Mouse (Mus musculus) MEL (cell line): ENCODE measurements around the gene Styk1. TPM values are rescaled to one million over a fixed set of nuclear protein-coding genes. Genes with fewer than 3 reads are reported as not detected.

Experiments used
- DNase-seq: peaks from one replicate; pipeline ENCODE4 v3.0.0; 2011; ENCODE audit warnings: low read depth, low spot score
- H3K27ac ChIP-seq: 2 replicates; pipeline ENCODE4 v1.5.1; 2012; ENCODE audit warnings: low read depth, mild to moderate bottlenecking, control low read depth, low read length, moderate library complexity; ENCODE audit not compliant: control insufficient read depth
- H3K27me3 ChIP-seq, 2 experiments: fragments of 150-350 bp in 1 of 2; sonication (generic) in 1 of 2; 2 replicates each; pipeline ENCODE4 v1.6.1; 2012; ENCODE audit warnings: low read length in 2 of 2, mild to moderate bottlenecking in 2 of 2, improper control_type of control experiment in 1 of 2, moderate library complexity in 1 of 2; ENCODE audit not compliant: insufficient read depth in 2 of 2, control insufficient read depth in 1 of 2
- H3K36me3 ChIP-seq, 2 experiments: 2 replicates each; pipeline ENCODE4 v1.6.1; 2012 to 2014; ENCODE audit warnings: low read length in 2 of 2, improper control_type of control experiment in 1 of 2, inconsistent platforms in 1 of 2, mild to moderate bottlenecking in 1 of 2; ENCODE audit not compliant: insufficient read depth in 2 of 2, control insufficient read depth in 1 of 2
- H3K4me1 ChIP-seq, 2 experiments: fragments of 150-350 bp in 1 of 2; sonication (generic) in 1 of 2; 2 replicates each; pipeline ENCODE4 v1.6.1; 2012; ENCODE audit warnings: low read length in 2 of 2, improper control_type of control experiment in 1 of 2, mild to moderate bottlenecking in 1 of 2; ENCODE audit not compliant: insufficient read depth in 2 of 2, control insufficient read depth in 1 of 2
- H3K4me3 ChIP-seq, 2 experiments: fragments of 150-350 bp in 1 of 2; sonication (generic) in 1 of 2; 2 replicates each; pipeline ENCODE4 v1.5.1; 2012; ENCODE audit warnings: low read depth in 2 of 2, low read length in 2 of 2, mild to moderate bottlenecking in 2 of 2, moderate library complexity in 2 of 2, control low read depth in 1 of 2, improper control_type of control experiment in 1 of 2; ENCODE audit not compliant: control insufficient read depth in 1 of 2, insufficient read depth in 1 of 2
- H3K79me2 ChIP-seq: 2 replicates; pipeline ENCODE4 v1.6.1; 2012; ENCODE audit warnings: mild to moderate bottlenecking, low read length, moderate library complexity; ENCODE audit not compliant: control insufficient read depth, poor library complexity, insufficient read depth
- H3K9ac ChIP-seq: 2 replicates; pipeline ENCODE4 v1.6.1; 2012; ENCODE audit warnings: low read depth, mild to moderate bottlenecking, control low read depth, low read length, moderate library complexity; ENCODE audit not compliant: control insufficient read depth, poor library complexity, severe bottlenecking
- H3K9me3 ChIP-seq: fragments of 150-350 bp; sonication (generic); replicated peaks from 2 replicates; pipeline ENCODE4 v1.6.1; 2012; ENCODE audit warnings: mild to moderate bottlenecking, low read length, improper control_type of control experiment, moderate library complexity; ENCODE audit not compliant: insufficient read depth
- BHLHE40 ChIP-seq: IDR thresholded peaks from 2 replicates; pipeline ENCODE4 v1.6.1; 2012; ENCODE audit warnings: low read depth, mild to moderate bottlenecking, inconsistent platforms, low read length, improper control_type of control experiment, borderline replicate concordance
- CHD1 ChIP-seq: IDR thresholded peaks from 2 replicates; pipeline ENCODE4 v1.6.1; 2012; ENCODE audit warnings: low read depth, mild to moderate bottlenecking, inconsistent platforms, low read length, improper control_type of control experiment
- ELF1 ChIP-seq: IDR thresholded peaks from 2 replicates; pipeline ENCODE4 v1.6.1; 2014; ENCODE audit warnings: low read depth, mild to moderate bottlenecking, inconsistent platforms, low read length, improper control_type of control experiment, moderate library complexity
- ETS1 ChIP-seq: IDR thresholded peaks from 2 replicates; pipeline ENCODE4 v1.6.1; 2012; ENCODE audit warnings: low read depth, mild to moderate bottlenecking, inconsistent platforms, low read length, improper control_type of control experiment, moderate library complexity
- JUND ChIP-seq: IDR thresholded peaks from 2 replicates; pipeline ENCODE4 v1.6.1; 2011; ENCODE audit warnings: low read depth, mild to moderate bottlenecking, improper control_type of control experiment, low read length
- KAT2A ChIP-seq: conservative IDR thresholded peaks from 2 replicates; pipeline ENCODE4 v1.6.1; 2012; ENCODE audit warnings: low read depth, low read length, improper control_type of control experiment, inconsistent platforms
- MAX ChIP-seq: IDR thresholded peaks from 2 replicates; pipeline ENCODE4 v1.6.1; 2011; ENCODE audit warnings: low read length, improper control_type of control experiment
- MEF2A ChIP-seq: IDR thresholded peaks from 2 replicates; pipeline ENCODE4 v1.6.1; 2014; ENCODE audit warnings: low read depth, mild to moderate bottlenecking, inconsistent platforms, low read length, improper control_type of control experiment; ENCODE audit not compliant: poor library complexity, insufficient replicate concordance, severe bottlenecking; ENCODE audit errors: extremely low read depth
- NRF1 ChIP-seq: IDR thresholded peaks from 2 replicates; pipeline ENCODE4 v1.6.1; 2014; ENCODE audit warnings: low read depth, mild to moderate bottlenecking, inconsistent platforms, low read length, improper control_type of control experiment, moderate library complexity; ENCODE audit not compliant: poor library complexity, insufficient read depth, severe bottlenecking
- POLR2A ChIP-seq, 2 experiments: IDR thresholded peaks; 2 replicates each; pipeline ENCODE4 v1.6.1; 2011 to 2012; ENCODE audit warnings: low read length in 2 of 2, mild to moderate bottlenecking in 2 of 2, control low read depth in 1 of 2, improper control_type of control experiment in 1 of 2, low read depth in 1 of 2, moderate library complexity in 1 of 2; ENCODE audit not compliant: control insufficient read depth in 1 of 2, insufficient read depth in 1 of 2, poor library complexity in 1 of 2
- POLR2AphosphoS5 ChIP-seq: IDR thresholded peaks from 2 replicates; pipeline ENCODE4 v1.6.1; 2012; ENCODE audit warnings: low read depth, borderline replicate concordance, mild to moderate bottlenecking, inconsistent platforms, low read length, moderate library complexity, mixed read lengths
- RAD21 ChIP-seq: IDR thresholded peaks from 2 replicates; pipeline ENCODE4 v1.6.1; 2011; ENCODE audit warnings: mild to moderate bottlenecking, low read depth, low read length, improper control_type of control experiment
- RCOR1 ChIP-seq: IDR thresholded peaks from 2 replicates; pipeline ENCODE4 v1.6.1; 2012; ENCODE audit warnings: low read depth, mild to moderate bottlenecking, inconsistent platforms, low read length, improper control_type of control experiment
- SIN3A ChIP-seq: IDR thresholded peaks from 2 replicates; pipeline ENCODE4 v1.6.1; 2012; ENCODE audit warnings: low read length, improper control_type of control experiment, inconsistent platforms
- SMC3 ChIP-seq: IDR thresholded peaks from 2 replicates; pipeline ENCODE4 v1.6.1; 2011; ENCODE audit warnings: low read depth, low read length, improper control_type of control experiment
- TAL1 ChIP-seq: IDR thresholded peaks from 2 replicates; pipeline ENCODE4 v1.6.1; 2012; ENCODE audit warnings: mild to moderate bottlenecking, inconsistent platforms, low read length, moderate library complexity, mixed read lengths
- TBP ChIP-seq: IDR thresholded peaks from 2 replicates; pipeline ENCODE4 v1.8.0; 2011; ENCODE audit warnings: low read depth, low read length, improper control_type of control experiment
- TCF12 ChIP-seq: IDR thresholded peaks from 2 replicates; pipeline ENCODE4 v1.6.1; 2014; ENCODE audit warnings: low read depth, mild to moderate bottlenecking, inconsistent platforms, low read length, improper control_type of control experiment, moderate library complexity
- UBTF ChIP-seq: IDR thresholded peaks from 2 replicates; pipeline ENCODE4 v1.6.1; 2012; ENCODE audit warnings: low read depth, mild to moderate bottlenecking, inconsistent platforms, low read length, improper control_type of control experiment, moderate library complexity, borderline replicate concordance; ENCODE audit not compliant: insufficient read depth
- USF1 ChIP-seq: IDR thresholded peaks from 2 replicates; pipeline ENCODE4 v1.6.1; 2014; ENCODE audit warnings: low read depth, mild to moderate bottlenecking, inconsistent platforms, low read length, improper control_type of control experiment, moderate library complexity
- ZC3H11A ChIP-seq: IDR thresholded peaks from 2 replicates; pipeline ENCODE4 v1.6.1; 2012; ENCODE audit warnings: low read depth, mild to moderate bottlenecking, inconsistent platforms, low read length, improper control_type of control experiment
- ZMIZ1 ChIP-seq: IDR thresholded peaks from 2 replicates; pipeline ENCODE4 v1.6.1; 2012; ENCODE audit warnings: low read depth, mild to moderate bottlenecking, inconsistent platforms, low read length, improper control_type of control experiment, moderate library complexity
- ZNF384 ChIP-seq: IDR thresholded peaks from 2 replicates; pipeline ENCODE4 v1.6.1; 2012; ENCODE audit warnings: low read depth, mild to moderate bottlenecking, inconsistent platforms, low read length, improper control_type of control experiment
- polyA plus RNA-seq, 2 experiments: library from polyadenylated mRNA; stranded (reverse) in 1 of 2; unstranded in 1 of 2; fragments of >175 nt in 1 of 2; fragments of >200 nt in 1 of 2; gene quantifications; 2 replicates each; pipeline versions ENCODE4 v1.2.1 to v1.2.4; 2012; ENCODE audit warnings: low replicate concordance in 2 of 2, low read depth in 1 of 2; ENCODE audit not compliant: insufficient read length in 2 of 2, insufficient read depth in 1 of 2, missing spikeins in 1 of 2
- total RNA-seq: library from RNA; depleted of rRNA; stranded (reverse); fragments of 300-350 nt; gene quantifications from 2 replicates; pipeline ENCODE4 v1.2.3, GENCODE M21; 2012

The Styk1 gene
- total and polyA plus RNA-seq, 3 experiments = 0.11 to 0.12 TPM; not detected in 1

- H3K27ac ChIP-seq = no peak overlapping the region
- H3K27me3 ChIP-seq = no peaks in the 10 kb centered on the region
- H3K4me3 ChIP-seq = no peak overlapping the region
- H3K36me3 ChIP-seq = peaks cover 42 to 61% of the 10 kb centered on the region in 2 experiments
- no peak for DNase-seq
- peaks cover 25% of the 10 kb centered on the region in 2 experiments for H3K4me1 ChIP-seq
- no peak for TF ChIP-seq BHLHE40
- no peak for TF ChIP-seq CHD1
- no peak for TF ChIP-seq NRF1
- TF ChIP-seq SIN3A = no peak
- TF ChIP-seq POLR2A (IDR thresholded peaks at IDR 0.05; ENCODE audit: control insufficient read depth in 1 of 2, insufficient read depth in 1 of 2, low read depth in 1 of 2, low read length in 2 of 2, poor library complexity in 1 of 2) = no peak
- no peak for TF ChIP-seq UBTF
- no peak for TF ChIP-seq TCF12
- TF ChIP-seq TBP = no peak
- TF ChIP-seq USF1 = no peak
- TF ChIP-seq MAX = no peak
- TF ChIP-seq RCOR1 = no peak
- TF ChIP-seq RAD21 = no peak
- TF ChIP-seq MEF2A = no peak
- no peak for TF ChIP-seq ZNF384
- no peak for TF ChIP-seq TAL1
- no peak for TF ChIP-seq SMC3
- no peak for TF ChIP-seq ELF1
- no peak for TF ChIP-seq ETS1
- TF ChIP-seq, all 39 proteins: peak for 0
- H3K9me3 ChIP-seq = no peaks in the 10 kb centered on the region
- H3K9ac ChIP-seq = no peak overlapping the region
- peaks cover 36% of the 10 kb centered on the region for H3K79me2 ChIP-seq
These were observed 21.4 kb upstream of the Styk1 start for GRCm38 (mm10) chr6:131374594-131375340.

GRCm38 (mm10) chr6:131373160-131373559, 19.8 kb upstream of the Styk1 start:
- H3K4me3 ChIP-seq = no peak overlapping the region
- H3K36me3 ChIP-seq = peaks cover 41 to 56% of the 10 kb centered on the region in 2 experiments
- H3K4me1 ChIP-seq = peaks cover 24 to 29% of the 10 kb centered on the region in 2 experiments
- no peak overlapping the region for H3K9ac ChIP-seq
- H3K79me2 ChIP-seq = peaks cover 27% of the 10 kb centered on the region
- DNase-seq = no peak
- TF ChIP-seq POLR2A (IDR thresholded peaks at IDR 0.05; ENCODE audit: control insufficient read depth in 1 of 2, insufficient read depth in 1 of 2, low read depth in 1 of 2, low read length in 2 of 2, poor library complexity in 1 of 2) = no peak
- no peak for TF ChIP-seq ZC3H11A
- TF ChIP-seq POLR2AphosphoS5 = no peak
- TF ChIP-seq KAT2A = no peak
- no peak for TF ChIP-seq TCF12
- no peak for TF ChIP-seq RCOR1
- TF ChIP-seq JUND = no peak
- TF ChIP-seq ZMIZ1 = no peak
- H3K9me3 ChIP-seq = no peaks in the 10 kb centered on the region
- H3K27ac ChIP-seq = no peak overlapping the region
- no peaks in the 10 kb centered on the region for H3K27me3 ChIP-seq
